Mouse (Mus musculus): ENCODE results near the gene Pdha2.

DNA sequence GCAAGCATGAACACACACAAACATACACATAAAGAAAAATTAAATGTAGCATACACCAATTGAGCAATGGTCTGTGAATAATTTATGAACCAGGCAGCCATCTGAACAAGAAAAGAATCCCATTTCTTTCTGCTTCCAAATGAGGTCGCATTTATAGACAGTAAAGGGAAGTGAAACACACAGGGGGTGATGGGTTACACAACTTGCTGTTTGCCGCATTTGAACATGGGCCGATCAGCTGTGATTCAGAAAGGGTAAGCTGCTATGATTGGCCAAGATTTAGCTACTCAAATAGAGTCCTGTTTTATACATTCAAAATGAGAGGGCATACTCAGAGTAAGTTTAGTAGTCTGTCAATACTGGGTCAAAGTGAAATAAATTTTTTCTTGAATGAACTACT, 20.5 kb downstream of the Pdha2 start:
- TF ChIP-seq MAFK (IDR thresholded peaks at IDR 0.05; ENCODE audit: insufficient read depth, low read depth, low read length) (no peak), ZNF384 (IDR thresholded peaks at IDR 0.05; ENCODE audit: low read depth, low read length) (no peak), ZC3H11A (IDR thresholded peaks at IDR 0.05; ENCODE audit: borderline replicate concordance, low read depth, low read length) (no peak)

Data from ES-E14 (cell line).